In genomic region chr12:105145714-105146113, GRCm38 (mm10) we compare ENCODE assay signal across 25 mouse cellular contexts. TPM values are rescaled to one million over a fixed set of nuclear protein-coding genes. Genes with fewer than 3 reads are reported as not detected.
"Had no signal": no experiment of that assay in that cellular context is flagged by ENCODE, and none has a peak within 500 bp of the region (broad histone marks: within the 10 kb centered on the region; RNA-seq: fewer than 3 reads in every experiment).

Tcl1b2 (plus strand) TSS chr12:105146014.

- H3K9me3 ChIP-seq: neural tube, embryonic 12.5 days; neural tube, embryonic 13.5 days; neural tube, embryonic 15.5 days; stomach, embryonic 15.5 days had no signal

- H3K36me3 ChIP-seq: neural tube, embryonic 12.5 days; neural tube, embryonic 13.5 days; neural tube, embryonic 15.5 days; stomach, embryonic 15.5 days had no signal

- H3K27me3 ChIP-seq: neural tube, embryonic 13.5 days; neural tube, embryonic 15.5 days; stomach, embryonic 15.5 days had no signal

- H3K4me3 ChIP-seq: neural tube, embryonic 12.5 days; neural tube, embryonic 13.5 days; neural tube, embryonic 15.5 days; stomach, embryonic 15.5 days had no signal

- H3K27ac ChIP-seq: neural tube, embryonic 12.5 days; neural tube, embryonic 13.5 days; neural tube, embryonic 15.5 days; stomach, embryonic 15.5 days; stomach, postnatal 0 days had no signal

- H3K4me1 ChIP-seq: neural tube, embryonic 12.5 days; neural tube, embryonic 13.5 days; neural tube, embryonic 15.5 days; stomach, embryonic 15.5 days had no signal

- H3K9ac ChIP-seq: neural tube, embryonic 12.5 days; neural tube, embryonic 13.5 days; neural tube, embryonic 15.5 days; stomach, embryonic 15.5 days had no signal

- DNase-seq: retina, postnatal 1 day; right cerebral cortex, adult 18-20 months; right cerebral cortex, postnatal 14 days; right cerebral cortex, postnatal 25 days; right cerebral cortex, postnatal 4 days; spleen, adult 18-20 months; thymus, adult 18-20 months; thymus, adult 2 months; thymus, postnatal 14 days; thymus, postnatal 25 days; thymus, postnatal 36 days; thymus, postnatal 4 days had no signal

- H3K4me2 ChIP-seq: neural tube, embryonic 12.5 days; neural tube, embryonic 13.5 days; neural tube, embryonic 15.5 days; stomach, embryonic 15.5 days had no signal

RNA-seq across cellular contexts. Expression of gene Tcl1b2, which starts in this region (rescaled TPM):
- total RNA-seq: neutrophil, adult 5-6 weeks had no signal
- polyA plus RNA-seq: neural tube, embryonic 12.5 days; neural tube, embryonic 13.5 days; neural tube, embryonic 14.5 days; neural tube, embryonic 15.5 days; small intestine, adult 2 months; spleen, adult 2 months; stomach, embryonic 14.5 days; stomach, embryonic 15.5 days; stomach, embryonic 16.5 days; stomach, postnatal 0 days; thymus, adult 2 months; thymus, postnatal 0 days; urinary bladder, adult 2 months had no signal
